Comparison of ENCODE assay signal across 8 mouse cellular contexts in genomic region chr19:4624406-4625178, GRCm38 (mm10). TPM values are rescaled to one million over a fixed set of nuclear protein-coding genes. Genes with fewer than 3 reads are reported as not detected.
DNase-seq lines count a peak whose midpoint lies in the region; ATAC-seq and TF ChIP-seq lines count a peak whose summit lies in the region.

No protein-coding gene starts in this region.

- TF ChIP-seq CTCF in left cerebral cortex, adult 2 months (IDR thresholded peaks at IDR 0.05), result no peak
- TF ChIP-seq CTCF in intestine, postnatal 0 days (IDR thresholded peaks at IDR 0.05; ENCODE audit: low read depth), result no peak

- no peak for DNase-seq in left cerebral cortex, adult 2 months (ENCODE audit: extremely low spot score in 1 of 2, low spot score in 2 of 2)
- DNase-seq in left cerebral cortex, postnatal 25 days (ENCODE audit: low spot score in 2 of 2), result no peak
- no peak for DNase-seq in embryonic facial prominence, embryonic 14.5 days (ENCODE audit: low spot score)
- no peak for DNase-seq in adrenal gland, postnatal 25 days
- no peak for DNase-seq in cerebellum, postnatal 4 days (ENCODE audit: low spot score in 2 of 2)
- DNase-seq in ovary, postnatal 14 days (ENCODE audit: low spot score), result no peak

- no peak for ATAC-seq in embryonic facial prominence, embryonic 14.5 days (ENCODE audit: low read depth)
- ATAC-seq in intestine, postnatal 0 days, result no peak; the same call in 1 of the 2 replicates
- no peak for ATAC-seq in neural tube, embryonic 13.5 days (ENCODE audit: low read depth)

- H3K4me2 ChIP-seq in embryonic facial prominence, embryonic 14.5 days (ENCODE audit: low read depth, low read length), result peak overlapping the region; percentile 58
- peak overlapping the region; percentile 97 for H3K4me2 ChIP-seq in intestine, postnatal 0 days (replicated peaks; ENCODE audit: low read depth)
- peak overlapping the region; percentile 89 for H3K4me2 ChIP-seq in neural tube, embryonic 13.5 days

- H3K4me3 ChIP-seq in left cerebral cortex, adult 2 months, result peak overlapping the region; percentile 84
- H3K4me3 ChIP-seq in embryonic facial prominence, embryonic 14.5 days (ENCODE audit: low read depth, low read length), result peak overlapping the region; percentile 89
- peak overlapping the region; percentile 96 for H3K4me3 ChIP-seq in intestine, postnatal 0 days (ENCODE audit: low read depth, low read length)
- H3K4me3 ChIP-seq in neural tube, embryonic 13.5 days, result peak overlapping the region; percentile 80

- H3K27ac ChIP-seq in left cerebral cortex, adult 2 months, result peak overlapping the region; percentile 96
- peak overlapping the region; percentile 92; the same call in 1 of the 2 replicates for H3K27ac ChIP-seq in embryonic facial prominence, embryonic 14.5 days (replicated peaks; ENCODE audit: low read depth, low read length)
- peak overlapping the region; percentile 82; the same call in 1 of the 2 replicates for H3K27ac ChIP-seq in intestine, postnatal 0 days (ENCODE audit: low read depth, low read length)
- H3K27ac ChIP-seq in neural tube, embryonic 13.5 days (replicated peaks), result peak overlapping the region; percentile 92

- intact Hi-C loops in left cerebral cortex, adult 2 months (cut with DNase I), result loop anchor here (2.0 to 5.0 kb wide), 4 partner anchors 128 to 338 kb away; partner anchors contain the start of genes Bbs1, Ccdc87, Ccs and Mrpl11
- intact Hi-C loops in left cerebral cortex, postnatal 25 days (cut with DNase I), result no loop called here

- WGBS in embryonic facial prominence, embryonic 14.5 days, result 30% methylated on average over 4 of the region's 4 CpGs
- WGBS in intestine, postnatal 0 days, result 26% methylated on average over 4 of the region's 4 CpGs
- WGBS in neural tube, embryonic 13.5 days, result 29% methylated on average over 4 of the region's 4 CpGs

- peak overlapping the region; percentile 95 for H3K9ac ChIP-seq in embryonic facial prominence, embryonic 14.5 days (ENCODE audit: low read depth, low read length)
- peak overlapping the region; percentile 81 for H3K9ac ChIP-seq in intestine, postnatal 0 days (ENCODE audit: low read depth, low read length)
- H3K9ac ChIP-seq in neural tube, embryonic 13.5 days, result peak overlapping the region; percentile 83

- H3K4me1 ChIP-seq in embryonic facial prominence, embryonic 14.5 days (ENCODE audit: control insufficient read depth, insufficient read depth, low read length), result peaks cover 19% of the 10 kb centered on the region
- H3K4me1 ChIP-seq in intestine, postnatal 0 days (replicated peaks; ENCODE audit: control insufficient read depth, insufficient read depth, low read length), result no peaks in the 10 kb centered on the region
- H3K4me1 ChIP-seq in neural tube, embryonic 13.5 days (replicated peaks), result peaks cover 47% of the 10 kb centered on the region

- no peaks in the 10 kb centered on the region for H3K27me3 ChIP-seq in embryonic facial prominence, embryonic 14.5 days (replicated peaks; ENCODE audit: control insufficient read depth, insufficient read depth, low read length)
- H3K27me3 ChIP-seq in intestine, postnatal 0 days (replicated peaks; ENCODE audit: control insufficient read depth, insufficient read depth, low read length), result no peaks in the 10 kb centered on the region
- H3K27me3 ChIP-seq in neural tube, embryonic 13.5 days, result no peaks in the 10 kb centered on the region

- peaks cover 40% of the 10 kb centered on the region; the same call in 1 of the 2 replicates for H3K36me3 ChIP-seq in embryonic facial prominence, embryonic 14.5 days (ENCODE audit: control insufficient read depth, insufficient read depth, low read length)
- peaks cover 28% of the 10 kb centered on the region for H3K36me3 ChIP-seq in intestine, postnatal 0 days (ENCODE audit: control insufficient read depth, insufficient read depth)
- H3K36me3 ChIP-seq in neural tube, embryonic 13.5 days, result peaks cover 39% of the 10 kb centered on the region

- H3K9me3 ChIP-seq in embryonic facial prominence, embryonic 14.5 days (ENCODE audit: control insufficient read depth, low read length), result no peaks in the 10 kb centered on the region
- H3K9me3 ChIP-seq in intestine, postnatal 0 days (ENCODE audit: control insufficient read depth), result no peaks in the 10 kb centered on the region
- H3K9me3 ChIP-seq in neural tube, embryonic 13.5 days, result no peaks in the 10 kb centered on the region

RNA-seq across cellular contexts. Expression of gene Rce1, which starts 0.8 kb away (rescaled TPM):
- 10 to 100 TPM; 26.4 to 30.6 TPM for total RNA-seq in left cerebral cortex, adult 2 months (2021)
- total RNA-seq in left cerebral cortex, postnatal 25 days (2021), result 10 to 100 TPM; 25.1 to 26.1 TPM
- polyA plus RNA-seq in embryonic facial prominence, embryonic 14.5 days (2014; fragmentation: Nextera tagmentation; extraction: Ambion mirVana), result 52.1 and 62.8 TPM in 2 replicates
- polyA plus RNA-seq in intestine, postnatal 0 days (2015; fragmentation: Nextera tagmentation; extraction: Ambion mirVana), result 37.0 and 37.4 TPM in 2 replicates
- polyA plus RNA-seq in neural tube, embryonic 13.5 days (2015; fragmentation: Nextera tagmentation; extraction: Ambion mirVana), result 51.8 and 56.0 TPM in 2 replicates
- 35.4 and 38.2 TPM in 2 replicates for total RNA-seq in adrenal gland, postnatal 25 days (2021)

RNA-seq across cellular contexts. Expression of gene Lrfn4, which starts 9.1 kb away (rescaled TPM):
- total RNA-seq in left cerebral cortex, adult 2 months (2021), result 10 to 100 TPM; 41.2 to 44.9 TPM
- 10 to 100 TPM; 47.2 to 47.3 TPM for total RNA-seq in left cerebral cortex, postnatal 25 days (2021)
- polyA plus RNA-seq in embryonic facial prominence, embryonic 14.5 days (2014; fragmentation: Nextera tagmentation; extraction: Ambion mirVana), result 7.4 and 9.7 TPM in 2 replicates
- polyA plus RNA-seq in intestine, postnatal 0 days (2015; fragmentation: Nextera tagmentation; extraction: Ambion mirVana), result 4.6 and 4.8 TPM in 2 replicates
- 10.5 and 10.9 TPM in 2 replicates for polyA plus RNA-seq in neural tube, embryonic 13.5 days (2015; fragmentation: Nextera tagmentation; extraction: Ambion mirVana)
- total RNA-seq in adrenal gland, postnatal 25 days (2021), result 4.6 and 6.0 TPM in 2 replicates
